Mouse (Mus musculus) heart, embryonic 15.5 days (tissue): ENCODE measurements around the gene Otos. TPM values are rescaled to one million over a fixed set of nuclear protein-coding genes. Genes with fewer than 3 reads are reported as not detected.

Experiments used
- ATAC-seq: fragments of 200-750 bp; cut with Nextera tagmentation; replicated peaks from 2 replicates; pipeline ENCODE4 v1.8.0; 2017; ENCODE audit warnings: low read depth, moderate TSS enrichment; ENCODE audit not compliant: insufficient number of reproducible peaks, insufficient read depth, low FRiP score
- H3K27ac ChIP-seq: fragments of 300-500 bp; sonication (generic); 2 replicates; pipeline ENCODE4 v1.5.1; 2015; ENCODE audit warnings: mild to moderate bottlenecking, inconsistent platforms
- H3K27me3 ChIP-seq: fragments of 300-500 bp; sonication (generic); 2 replicates; pipeline ENCODE4 v1.6.1; 2015; ENCODE audit warnings: inconsistent platforms
- H3K36me3 ChIP-seq: fragments of 300-500 bp; sonication (generic); 2 replicates; pipeline ENCODE4 v1.6.1; 2015; ENCODE audit warnings: mild to moderate bottlenecking, inconsistent platforms
- H3K4me1 ChIP-seq: fragments of 300-500 bp; sonication (generic); replicated peaks from 2 replicates; pipeline ENCODE4 v1.6.1; 2015; ENCODE audit warnings: inconsistent platforms
- H3K4me2 ChIP-seq: fragments of 300-500 bp; sonication (generic); 2 replicates; pipeline ENCODE4 v1.6.1; 2015; ENCODE audit warnings: inconsistent platforms, mild to moderate bottlenecking, moderate library complexity
- H3K4me3 ChIP-seq: fragments of 300-500 bp; sonication (generic); 2 replicates; pipeline ENCODE4 v1.5.1; 2015; ENCODE audit warnings: mild to moderate bottlenecking, inconsistent platforms
- H3K9ac ChIP-seq: fragments of 300-500 bp; sonication (generic); 2 replicates; pipeline ENCODE4 v1.6.1; 2015; ENCODE audit warnings: mild to moderate bottlenecking, inconsistent platforms
- H3K9me3 ChIP-seq: fragments of 300-500 bp; sonication (generic); replicated peaks from 2 replicates; pipeline ENCODE4 v1.6.1; 2016; ENCODE audit warnings: inconsistent platforms
- WGBS: fragments of 180-500 bp; shearing (Covaris S2); methylation state at CpG from one replicate; pipeline ENCODE4 v1.1.7; 2015; ENCODE audit warnings: mixed read lengths; 5-methylcytosine and 5-hydroxymethylcytosine counted together
- polyA plus RNA-seq: library from polyadenylated mRNA; unstranded; fragments of >200 nt; fragmentation: Nextera tagmentation; extraction: Ambion mirVana; gene quantifications from 2 replicates; pipeline ENCODE4 v1.2.1, GENCODE M21; 2015

The Otos gene
- polyA plus RNA-seq, 1 experiment from 2014 or later, result not detected

DNA sequence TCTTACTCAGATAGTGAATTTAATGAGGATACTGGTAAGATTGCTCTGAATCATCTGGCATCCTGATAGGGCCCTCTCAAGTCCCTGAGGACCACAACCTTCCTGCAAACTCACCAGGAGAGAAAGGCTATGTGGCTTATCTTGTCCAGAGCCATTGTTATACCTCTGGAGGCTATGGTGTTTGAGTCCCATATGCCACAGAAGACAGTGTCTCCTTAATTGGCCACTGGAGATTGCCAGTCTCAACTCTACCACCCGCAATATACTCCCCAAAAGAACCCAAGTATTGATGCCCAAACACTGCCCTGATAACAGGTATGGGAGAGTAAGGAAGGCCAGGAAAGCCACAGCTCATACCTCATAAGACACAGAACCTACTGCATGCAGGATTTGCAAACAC, 43.2 kb downstream of the Otos start, which contains the start of gene Olfr1410:
TSS of gene Olfr1410 (plus strand) at position 301 of the 400 bp plus-strand sequence.
- 73% methylated on average over 1 of the region's 1 CpGs for WGBS
- no peak for ATAC-seq
- Histone ChIP-seq H3K9me3 (no peaks in the 10 kb centered on the region), H3K36me3 (no peaks in the 10 kb centered on the region), H3K27ac (no peak within 1 kb of the TSS), H3K4me3 (no peak within 1 kb of the TSS), H3K4me2 (no peak within 1 kb of the TSS), H3K27me3 (no peaks in the 10 kb centered on the region; the same call in 1 of the 2 replicates), H3K9ac (no peak within 1 kb of the TSS), H3K4me1 (no peaks in the 10 kb centered on the region)

DNA sequence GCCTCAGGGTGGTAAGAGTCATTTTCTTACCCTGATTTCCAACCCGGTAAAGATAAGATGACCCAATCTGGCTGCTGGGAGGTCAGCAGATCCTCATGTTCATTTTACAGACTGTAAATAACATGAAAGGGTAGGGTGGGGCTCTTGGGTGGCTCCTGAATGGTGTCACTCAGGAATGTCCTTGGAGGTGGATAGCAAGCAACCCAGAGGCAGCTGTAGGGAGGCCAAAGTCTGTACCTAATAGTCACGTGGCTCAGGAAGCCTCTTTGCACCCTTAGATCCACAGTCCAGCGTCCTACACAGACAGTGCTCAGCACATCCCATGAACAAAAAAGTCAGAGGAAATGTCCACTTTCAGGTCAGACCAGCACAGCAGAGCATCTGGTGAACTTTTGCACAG, 52.6 kb downstream of the Otos start:
- H3K27ac ChIP-seq, result no peak overlapping the region
- no peaks in the 10 kb centered on the region for H3K4me1 ChIP-seq
- no peaks in the 10 kb centered on the region for H3K36me3 ChIP-seq
- no peak overlapping the region for H3K4me2 ChIP-seq
- no peaks in the 10 kb centered on the region for H3K27me3 ChIP-seq
- no peak overlapping the region for H3K9ac ChIP-seq
- H3K9me3 ChIP-seq, result no peaks in the 10 kb centered on the region
- no peak overlapping the region for H3K4me3 ChIP-seq
- 73% methylated on average over 3 of the region's 3 CpGs for WGBS
- ATAC-seq, result no peak

Other genes starting within 250 kb of the Otos start
- gene Ndufa10, start 175.0 kb downstream of the Otos start, polyA plus RNA-seq, result 494 and 516 TPM in 2 replicates
- gene Olfr1416, start 163.7 kb downstream of the Otos start, polyA plus RNA-seq, result not detected in 2 replicates
- gene Olfr1415, start 152.7 kb downstream of the Otos start, polyA plus RNA-seq, result not detected in 2 replicates
- not detected in 2 replicates for gene Olfr1414, start 130.2 kb downstream of the Otos start, polyA plus RNA-seq
- gene Olfr1413, start 77.5 kb downstream of the Otos start, polyA plus RNA-seq, result not detected in 2 replicates
- not detected in 2 replicates for gene Olfr1412, start 63.1 kb downstream of the Otos start, polyA plus RNA-seq
- not detected in 2 replicates for gene Olfr1411, start 54.4 kb downstream of the Otos start, polyA plus RNA-seq
- not detected in 2 replicates for gene Olfr1410, start 43.1 kb downstream of the Otos start, polyA plus RNA-seq
- not detected in 2 replicates for gene Olfr12, start 31.1 kb downstream of the Otos start, polyA plus RNA-seq
- 365 and 436 TPM in 2 replicates for gene Cops9, start 6.9 kb downstream of the Otos start, polyA plus RNA-seq
- gene Gpc1, start 182.8 kb upstream of the Otos start, polyA plus RNA-seq, result 61.3 and 71.4 TPM in 2 replicates